Mouse (Mus musculus) CH12.LX (cell line): ENCODE results near the gene Cuedc2. TPM values are rescaled to one million over a fixed set of nuclear protein-coding genes. Genes with fewer than 3 reads are reported as not detected.

Source experiments
- DNase-seq: peaks from one replicate; pipeline ENCODE4 v3.0.0-alpha.2; 2013; ENCODE audit errors: extremely low read depth
- H3K27ac ChIP-seq: 2 replicates; pipeline ENCODE4 v1.5.1; 2012; ENCODE audit warnings: low read depth, mild to moderate bottlenecking, control low read depth, moderate library complexity; ENCODE audit not compliant: insufficient read depth
- H3K27me3 ChIP-seq: replicated peaks from 2 replicates; pipeline ENCODE3; 2012; ENCODE audit warnings: inconsistent platforms
- H3K36me3 ChIP-seq, 2 experiments: replicated peaks in 1 of 2; 2 replicates each; pipeline versions ENCODE3 to v1.6.1; 2012; ENCODE audit warnings: inconsistent platforms in 1 of 2, low read length in 1 of 2, mild to moderate bottlenecking in 1 of 2, mixed read lengths in 1 of 2, moderate library complexity in 1 of 2; ENCODE audit not compliant: control insufficient read depth in 1 of 2, insufficient read depth in 1 of 2
- H3K4me1 ChIP-seq, 2 experiments: 2 replicates each; pipeline ENCODE4 v1.6.1; 2012; ENCODE audit warnings: inconsistent platforms in 1 of 2, moderate library complexity in 1 of 2; ENCODE audit not compliant: insufficient read depth in 2 of 2, control insufficient read depth in 1 of 2
- H3K4me2 ChIP-seq: 2 replicates; pipeline ENCODE4 v1.6.1; 2012; ENCODE audit warnings: low read depth, mild to moderate bottlenecking, control low read depth; ENCODE audit not compliant: poor library complexity, insufficient read depth, severe bottlenecking
- H3K4me3 ChIP-seq, 3 experiments: fragments of 150-350 bp in 1 of 3; sonication (generic) in 1 of 3; replicated peaks in 1 of 3; 2 replicates each; pipeline versions ENCODE3 to v1.5.1; 2011 to 2012; ENCODE audit warnings: low read depth in 2 of 3, low read length in 2 of 3, mild to moderate bottlenecking in 2 of 3, moderate library complexity in 2 of 3, control low read depth in 1 of 3, improper control_type of control experiment in 1 of 3, inconsistent platforms in 1 of 3, mixed read lengths in 1 of 3; ENCODE audit not compliant: poor library complexity in 1 of 3
- H3K79me2 ChIP-seq: replicated peaks from 2 replicates; pipeline ENCODE4 v1.6.1; 2012; ENCODE audit warnings: mild to moderate bottlenecking, moderate library complexity; ENCODE audit not compliant: control insufficient read depth, poor library complexity, insufficient read depth, severe bottlenecking; ENCODE audit errors: extremely low read depth
- H3K9ac ChIP-seq: 2 replicates; pipeline ENCODE4 v1.6.1; 2012; ENCODE audit warnings: low read depth, mild to moderate bottlenecking, control low read depth, moderate library complexity; ENCODE audit not compliant: insufficient read depth
- H3K9me3 ChIP-seq: replicated peaks from 2 replicates; pipeline ENCODE3; 2012; ENCODE audit warnings: low read length, inconsistent platforms, mixed read lengths
- BHLHE40 ChIP-seq: IDR thresholded peaks from 2 replicates; pipeline ENCODE4 v1.6.1; 2011; ENCODE audit warnings: mild to moderate bottlenecking, low read depth, low read length, improper control_type of control experiment
- CHD1 ChIP-seq: IDR thresholded peaks from 2 replicates; pipeline ENCODE4 v1.6.1; 2012; ENCODE audit warnings: low read depth, low read length, improper control_type of control experiment, inconsistent platforms
- CHD2 ChIP-seq: IDR thresholded peaks from 2 replicates; pipeline ENCODE4 v1.6.1; 2011; ENCODE audit warnings: low read length, improper control_type of control experiment
- CTCF ChIP-seq, 2 experiments: IDR thresholded peaks in 1 of 2; conservative IDR thresholded peaks in 1 of 2; 2 replicates each; pipeline ENCODE4 v1.5.1; 2011 to 2012; ENCODE audit warnings: low read depth in 2 of 2, low read length in 2 of 2, improper control_type of control experiment in 1 of 2, inconsistent platforms in 1 of 2, mild to moderate bottlenecking in 1 of 2, moderate library complexity in 1 of 2
- E2F4 ChIP-seq: IDR thresholded peaks from 2 replicates; pipeline ENCODE4 v1.6.1; 2011; ENCODE audit warnings: low read depth, low read length, improper control_type of control experiment; ENCODE audit not compliant: insufficient replicate concordance
- ELF1 ChIP-seq: IDR thresholded peaks from 2 replicates; pipeline ENCODE4 v1.6.1; 2014; ENCODE audit warnings: low read depth, mild to moderate bottlenecking, inconsistent platforms, low read length, improper control_type of control experiment
- EP300 ChIP-seq: IDR thresholded peaks from 2 replicates; pipeline ENCODE4 v1.6.1; 2011; ENCODE audit warnings: low read length, improper control_type of control experiment
- ETS1 ChIP-seq: conservative IDR thresholded peaks from 2 replicates; pipeline ENCODE4 v1.6.1; 2012; ENCODE audit warnings: low read depth, mild to moderate bottlenecking, inconsistent platforms, low read length, improper control_type of control experiment, moderate library complexity
- GABPA ChIP-seq: IDR thresholded peaks from 2 replicates; pipeline ENCODE4 v1.6.1; 2012; ENCODE audit warnings: low read depth, low read length, improper control_type of control experiment, inconsistent platforms; ENCODE audit not compliant: insufficient replicate concordance
- HCFC1 ChIP-seq: IDR thresholded peaks from 2 replicates; pipeline ENCODE4 v1.6.1; 2012; ENCODE audit warnings: low read depth, mild to moderate bottlenecking, inconsistent platforms, low read length, improper control_type of control experiment
- IRF4 ChIP-seq: IDR thresholded peaks from 2 replicates; pipeline ENCODE4 v1.6.1; 2014; ENCODE audit warnings: low read depth, mild to moderate bottlenecking, inconsistent platforms, low read length, improper control_type of control experiment
- JUN ChIP-seq: IDR thresholded peaks from 2 replicates; pipeline ENCODE4 v1.6.1; 2011; ENCODE audit warnings: low read depth, mild to moderate bottlenecking, low read length, improper control_type of control experiment, moderate library complexity; ENCODE audit not compliant: insufficient read depth
- JUND ChIP-seq: conservative IDR thresholded peaks from 2 replicates; pipeline ENCODE4 v1.6.1; 2011; ENCODE audit warnings: low read depth, low read length, improper control_type of control experiment
- KAT2A ChIP-seq: IDR thresholded peaks from 2 replicates; pipeline ENCODE4 v1.6.1; 2012; ENCODE audit warnings: low read length, improper control_type of control experiment, inconsistent platforms; ENCODE audit not compliant: insufficient replicate concordance
- MAFK ChIP-seq: IDR thresholded peaks from 2 replicates; pipeline ENCODE4 v1.6.1; 2011; ENCODE audit warnings: low read length, improper control_type of control experiment; ENCODE audit not compliant: insufficient replicate concordance
- MAX ChIP-seq: IDR thresholded peaks from 2 replicates; pipeline ENCODE4 v1.6.1; 2011; ENCODE audit warnings: low read length, improper control_type of control experiment
- MAZ ChIP-seq: IDR thresholded peaks from 2 replicates; pipeline ENCODE4 v1.6.1; 2012; ENCODE audit warnings: low read depth, mild to moderate bottlenecking, inconsistent platforms, low read length, improper control_type of control experiment, moderate library complexity
- MEF2A ChIP-seq: IDR thresholded peaks from 2 replicates; pipeline ENCODE4 v1.6.1; 2014; ENCODE audit warnings: low read depth, mild to moderate bottlenecking, inconsistent platforms, low read length, improper control_type of control experiment, borderline replicate concordance
- MXI1 ChIP-seq: IDR thresholded peaks from 2 replicates; pipeline ENCODE4 v1.6.1; 2011; ENCODE audit warnings: mild to moderate bottlenecking, low read depth, low read length, improper control_type of control experiment
- MYC ChIP-seq: IDR thresholded peaks from 2 replicates; pipeline ENCODE4 v1.6.1; 2011; ENCODE audit warnings: low read depth, mild to moderate bottlenecking, improper control_type of control experiment, low read length
- NELFE ChIP-seq: IDR thresholded peaks from 2 replicates; pipeline ENCODE4 v1.6.1; 2011; ENCODE audit warnings: low read depth, low read length, improper control_type of control experiment
- NRF1 ChIP-seq: IDR thresholded peaks from 2 replicates; pipeline ENCODE4 v1.6.1; 2014; ENCODE audit warnings: low read depth, mild to moderate bottlenecking, inconsistent platforms, low read length, improper control_type of control experiment, moderate library complexity
- PAX5 ChIP-seq: IDR thresholded peaks from 2 replicates; pipeline ENCODE4 v1.6.1; 2012; ENCODE audit warnings: low read length, inconsistent platforms, mixed read lengths
- POLR2A ChIP-seq: IDR thresholded peaks from 2 replicates; pipeline ENCODE4 v1.6.1; 2011; ENCODE audit warnings: low read depth, mild to moderate bottlenecking, improper control_type of control experiment, low read length
- POLR2AphosphoS2 ChIP-seq: IDR thresholded peaks from 2 replicates; pipeline ENCODE4 v1.6.1; 2011; ENCODE audit warnings: low read depth, low read length, improper control_type of control experiment
- RAD21 ChIP-seq: IDR thresholded peaks from 2 replicates; pipeline ENCODE4 v1.6.1; 2011; ENCODE audit warnings: low read depth, mild to moderate bottlenecking, low read length, improper control_type of control experiment, moderate library complexity
- RCOR1 ChIP-seq: conservative IDR thresholded peaks from 2 replicates; pipeline ENCODE4 v1.6.1; 2012; ENCODE audit warnings: low read depth, mild to moderate bottlenecking, inconsistent platforms, low read length, improper control_type of control experiment
- SIN3A ChIP-seq: IDR thresholded peaks from 2 replicates; pipeline ENCODE4 v1.6.1; 2012; ENCODE audit warnings: low read length, improper control_type of control experiment, inconsistent platforms
- SMC3 ChIP-seq: IDR thresholded peaks from 2 replicates; pipeline ENCODE4 v1.6.1; 2011; ENCODE audit warnings: low read depth, low read length, improper control_type of control experiment
- TBP ChIP-seq: conservative IDR thresholded peaks from 2 replicates; pipeline ENCODE4 v1.6.1; 2011; ENCODE audit warnings: low read depth, low read length, improper control_type of control experiment
- TCF12 ChIP-seq: IDR thresholded peaks from 2 replicates; pipeline ENCODE4 v1.6.1; 2014; ENCODE audit warnings: low read depth, mild to moderate bottlenecking, inconsistent platforms, low read length, improper control_type of control experiment
- UBTF ChIP-seq: IDR thresholded peaks from 2 replicates; pipeline ENCODE4 v1.6.1; 2012; ENCODE audit warnings: low read depth, mild to moderate bottlenecking, inconsistent platforms, low read length, improper control_type of control experiment, moderate library complexity
- USF1 ChIP-seq: IDR thresholded peaks from 2 replicates; pipeline ENCODE4 v1.6.1; 2014; ENCODE audit warnings: low read depth, mild to moderate bottlenecking, inconsistent platforms, low read length, improper control_type of control experiment
- USF2 ChIP-seq: conservative IDR thresholded peaks from 2 replicates; pipeline ENCODE4 v1.6.1; 2011; ENCODE audit warnings: low read depth, low read length, improper control_type of control experiment
- ZC3H11A ChIP-seq: IDR thresholded peaks from 2 replicates; pipeline ENCODE4 v1.6.1; 2012; ENCODE audit warnings: low read depth, mild to moderate bottlenecking, inconsistent platforms, low read length, improper control_type of control experiment
- ZKSCAN1 ChIP-seq: IDR thresholded peaks from 2 replicates; pipeline ENCODE4 v1.6.1; 2012; ENCODE audit warnings: low read depth, inconsistent platforms, low read length, improper control_type of control experiment, borderline replicate concordance
- ZMIZ1 ChIP-seq: IDR thresholded peaks from 2 replicates; pipeline ENCODE4 v1.6.1; 2012; ENCODE audit warnings: low read depth, mild to moderate bottlenecking, inconsistent platforms, low read length, improper control_type of control experiment
- ZNF384 ChIP-seq: IDR thresholded peaks from 2 replicates; pipeline ENCODE4 v1.6.1; 2012; ENCODE audit warnings: low read depth, low read length, improper control_type of control experiment, inconsistent platforms
- dilution Hi-C: fragments of 300-500 bp; cut with MboI; formaldehyde crosslinking; loops from 2 replicates; pipeline ENCODE4 v1.14.3; 2020; ENCODE audit warnings: low sequenced_read_pairs; ENCODE audit not compliant: extremely low pct_unique_long_range_greater_than_20kb, extremely low pct_ligation_motif_present
- in situ Hi-C: fragments of 300-500 bp; cut with MboI; formaldehyde crosslinking; loops from 3 replicates; pipeline ENCODE4 v1.14.3; 2019; ENCODE audit warnings: low sequenced_read_pairs, low pct_ligation_motif_present, low pct_unique_long_range_greater_than_20kb, mixed read lengths
- polyA plus RNA-seq: library from polyadenylated mRNA; unstranded; fragments of >175 nt; gene quantifications from 2 replicates; pipeline ENCODE4 v1.2.1, GENCODE M21; 2012; ENCODE audit warnings: low read depth; ENCODE audit not compliant: insufficient read length
- total RNA-seq, 2 experiments: library from RNA; depleted of rRNA; stranded (reverse); fragments of 300-350 nt in 1 of 2; fragments of >200 nt in 1 of 2; gene quantifications; 2 replicates each; pipeline ENCODE4 v1.2.3; 2012 to 2014

Gene Cuedc2
- total and polyA plus RNA-seq, 3 experiments: 94.4 to 117 (median 102) TPM

DNA sequence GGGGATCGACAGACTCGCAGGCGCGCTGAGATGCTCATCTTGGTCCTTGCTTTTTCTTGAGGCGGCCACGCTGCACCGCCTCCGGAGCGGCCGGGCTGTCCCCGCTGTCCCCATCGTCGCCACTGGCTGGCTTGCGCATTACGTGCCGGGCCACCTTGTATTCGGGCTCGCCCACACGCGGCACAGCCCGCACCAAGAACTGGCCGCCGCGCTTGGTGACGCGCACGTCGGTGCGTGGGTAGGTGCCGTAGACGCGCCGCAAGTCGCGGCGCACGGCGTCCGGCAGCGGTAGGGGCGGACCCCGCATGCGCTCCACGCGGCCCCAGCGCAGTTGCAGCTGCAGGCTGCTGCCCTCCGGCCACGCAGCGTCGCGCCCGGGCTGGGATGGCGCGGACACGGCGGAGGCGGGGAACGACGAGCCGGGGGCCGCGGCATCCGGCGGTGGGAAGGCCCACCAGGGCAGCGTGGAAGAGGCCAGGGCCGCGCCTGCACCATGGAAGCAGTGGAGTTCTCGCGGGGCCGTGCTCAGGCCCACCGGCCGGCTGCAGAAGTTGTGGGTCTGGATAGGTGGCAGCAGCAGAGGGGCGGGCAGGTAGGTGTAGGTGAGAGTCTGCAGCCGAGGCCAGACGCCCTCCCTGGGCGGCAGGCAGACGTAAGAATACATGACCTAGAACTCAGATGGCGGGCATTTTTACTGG is 10.4 kb upstream of the Cuedc2 start:
- no peaks in the 10 kb centered on the region for H3K27me3 ChIP-seq
- no peak for TF ChIP-seq E2F4
- no peak for TF ChIP-seq RCOR1
- TF ChIP-seq IRF4: 0 out of 2 replicates have a peak, but pooled peaks have one; percentile 25
- TF ChIP-seq NELFE: peak; percentile 84
- TF ChIP-seq NRF1: peak; percentile 84
- 0 out of 2 replicates have a peak, but pooled peaks have one; percentile 35 for TF ChIP-seq KAT2A
- no peak for TF ChIP-seq ZNF384
- TF ChIP-seq BHLHE40: no peak
- TF ChIP-seq EP300: no peak
- no peak for TF ChIP-seq MAFK
- TF ChIP-seq POLR2AphosphoS2: peak; percentile 79; the same call in 1 of the 2 replicates
- TF ChIP-seq JUN: no peak
- no peak for TF ChIP-seq CHD1
- peak; percentile 69 for TF ChIP-seq MAX
- peak; percentile 76 for TF ChIP-seq POLR2A
- TF ChIP-seq UBTF: no peak
- TF ChIP-seq PAX5: no peak
- TF ChIP-seq JUND: no peak
- no peak for TF ChIP-seq ZC3H11A
- no peak for TF ChIP-seq GABPA
- TF ChIP-seq ETS1: no peak
- no peak for TF ChIP-seq USF1
- no peak for TF ChIP-seq MAZ
- TF ChIP-seq TCF12: peak; percentile 72
- TF ChIP-seq HCFC1: peak; percentile 38
- TF ChIP-seq ZKSCAN1: no peak
- TF ChIP-seq MEF2A: 0 out of 2 replicates have a peak, but pooled peaks have one; percentile 13
- TF ChIP-seq ELF1: 0 out of 2 replicates have a peak, but pooled peaks have one; percentile 24
- no peak; the same call in 1 of the 2 replicates for TF ChIP-seq CHD2
- TF ChIP-seq ZMIZ1: peak; percentile 93
- no peak for TF ChIP-seq RAD21
- TF ChIP-seq USF2: no peak
- TF ChIP-seq TBP: 0 out of 2 replicates have a peak, but pooled peaks have one; percentile 19
- TF ChIP-seq SIN3A: peak; percentile 66
- TF ChIP-seq SMC3: no peak; the same call in 1 of the 2 replicates
- TF ChIP-seq CTCF (conservative IDR thresholded peaks at IDR 0.05 in 1 of 2, IDR thresholded peaks at IDR 0.05 in 1 of 2; ENCODE audit: low read depth in 2 of 2, low read length in 2 of 2): no peak
- peak; percentile 85; the same call in 1 of the 2 replicates for TF ChIP-seq MXI1
- TF ChIP-seq MYC: 0 out of 2 replicates have a peak, but pooled peaks have one; percentile 2
- dilution Hi-C loops: no loop called here

More for the DNA sequence above, 10.4 kb upstream of the Cuedc2 start:
- no peaks in the 10 kb centered on the region for H3K79me2 ChIP-seq
- no peaks in the 10 kb centered on the region for H3K9me3 ChIP-seq
- H3K4me2 ChIP-seq: peak overlapping the region; percentile 95
- peak overlapping the region; percentile 82 for H3K9ac ChIP-seq
- DNase-seq: peak; percentile 68
- peaks cover 2 to 21% of the 10 kb centered on the region in 2 experiments; a peak in 3 of 4 replicates for H3K4me1 ChIP-seq
- H3K4me3 ChIP-seq: peak overlapping the region; percentile 53 to 84 (median 82)
- in situ Hi-C loops: no loop called here
- peaks cover 0 to 2% of the 10 kb centered on the region in 2 experiments for H3K36me3 ChIP-seq
- H3K27ac ChIP-seq: no peak overlapping the region
